Mouse (Mus musculus) forebrain, embryonic 15.5 days (tissue): ENCODE measurements around the gene Gm49359. TPM values are rescaled to one million over a fixed set of nuclear protein-coding genes. Genes with fewer than 3 reads are reported as not detected.
"Not testable (repeated sequence)": the region's sequence is repeated elsewhere in the genome, so short reads cannot be mapped to it uniquely, and the experiment has no call there.

ENCODE experiments used
- ATAC-seq: fragments of 200-750 bp; cut with Nextera tagmentation; replicated peaks from 2 replicates; pipeline ENCODE4 v1.8.0; 2017; ENCODE audit warnings: mild to moderate bottlenecking, moderate TSS enrichment, moderate library complexity
- H3K27ac ChIP-seq: fragments of 300-500 bp; sonication (generic); replicated peaks from 2 replicates; pipeline ENCODE4 v1.5.1; 2015; ENCODE audit warnings: mild to moderate bottlenecking, inconsistent platforms
- H3K27me3 ChIP-seq: fragments of 300-500 bp; sonication (generic); 2 replicates; pipeline ENCODE4 v1.6.1; 2015; ENCODE audit warnings: inconsistent platforms
- H3K36me3 ChIP-seq: fragments of 300-500 bp; sonication (generic); 2 replicates; pipeline ENCODE4 v1.6.1; 2015; ENCODE audit warnings: mild to moderate bottlenecking, inconsistent platforms
- H3K4me1 ChIP-seq: fragments of 300-500 bp; sonication (generic); 2 replicates; pipeline ENCODE4 v1.6.1; 2015; ENCODE audit warnings: inconsistent platforms
- H3K4me2 ChIP-seq: fragments of 300-500 bp; sonication (generic); replicated peaks from 2 replicates; pipeline ENCODE4 v1.6.1; 2015; ENCODE audit warnings: mild to moderate bottlenecking, inconsistent platforms
- H3K4me3 ChIP-seq: fragments of 300-500 bp; sonication (generic); 2 replicates; pipeline ENCODE4 v1.5.1; 2015; ENCODE audit warnings: mild to moderate bottlenecking, inconsistent platforms
- H3K9ac ChIP-seq: fragments of 300-500 bp; sonication (generic); replicated peaks from 2 replicates; pipeline ENCODE4 v1.6.1; 2015; ENCODE audit warnings: mild to moderate bottlenecking, inconsistent platforms
- H3K9me3 ChIP-seq: fragments of 300-500 bp; sonication (generic); 2 replicates; pipeline ENCODE4 v1.6.1; 2016; ENCODE audit warnings: inconsistent platforms
- WGBS: fragments of 180-500 bp; shearing (Covaris S2); methylation state at CpG from one replicate; pipeline ENCODE4 v1.1.7; 2015; ENCODE audit warnings: mixed read lengths; 5-methylcytosine and 5-hydroxymethylcytosine counted together
- microRNA-seq: library from miRNA; unstranded; fragments of <30 nt; microRNA quantifications from one replicate; pipeline ENCODE4, GENCODE M21; 2016
- polyA plus RNA-seq: library from polyadenylated mRNA; unstranded; fragments of >200 nt; fragmentation: Nextera tagmentation; extraction: Ambion mirVana; gene quantifications from 2 replicates; pipeline ENCODE4 v1.2.1, GENCODE M21; 2015

Gm49359 gene
- polyA plus RNA-seq: 16.3 and 18.1 TPM in 2 replicates

DNA sequence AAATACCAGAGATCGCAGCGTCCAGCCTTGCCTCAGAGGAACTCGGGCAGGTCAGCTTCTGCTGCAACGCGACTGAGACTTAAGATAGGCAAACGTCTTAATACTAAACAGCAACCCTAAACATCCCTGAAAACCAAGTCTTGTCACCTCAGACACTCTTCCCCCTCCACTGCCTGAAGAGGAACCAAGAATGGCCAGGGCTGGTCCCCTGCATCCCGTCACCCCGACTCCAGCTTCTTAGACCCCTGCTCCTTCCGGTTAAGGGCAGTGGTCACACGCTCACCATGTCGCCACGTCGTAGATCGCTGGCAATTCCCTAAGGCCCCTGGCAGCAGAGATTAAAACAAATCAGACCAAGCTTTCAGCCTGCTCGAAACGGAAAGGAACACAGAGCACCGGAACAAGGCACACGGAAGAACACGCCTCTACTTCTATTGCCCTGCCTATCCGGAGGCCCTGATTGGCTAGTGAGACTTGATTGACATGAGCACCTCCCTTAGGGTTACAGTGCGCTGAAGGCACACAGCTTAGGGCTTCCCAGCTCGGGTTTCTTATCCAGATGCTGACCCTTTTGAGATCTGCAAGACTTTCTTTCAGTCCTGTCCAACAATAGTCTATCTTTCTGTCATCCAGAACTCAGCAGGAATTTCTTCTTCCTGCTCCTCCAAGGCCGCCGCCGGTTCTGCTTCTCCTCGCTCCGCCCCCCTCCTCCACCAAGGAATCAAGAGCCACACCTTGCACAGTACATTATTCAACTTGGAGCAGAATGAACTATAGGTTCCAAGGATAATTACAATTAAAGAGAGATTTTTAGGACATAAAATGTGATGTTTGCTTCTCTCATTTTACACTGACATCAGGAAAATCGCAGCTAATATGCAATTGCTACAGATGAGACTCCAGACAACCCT, at the start of gene Gm49359:
TSS of gene Gm49359 (minus strand) at position 409 of the 911 bp plus-strand sequence.
- 2% methylated on average over 28 of the region's 28 CpGs for WGBS
- not testable (repeated sequence) for H3K27me3 ChIP-seq, H3K4me1 ChIP-seq, H3K9me3 ChIP-seq
- ATAC-seq: peak; percentile 100
- Histone ChIP-seq H3K27ac (peak within 1 kb of the TSS; percentile 81), H3K9ac (peak within 1 kb of the TSS; percentile 78), H3K4me2 (peak within 1 kb of the TSS; percentile 38), H3K4me3 (peak within 1 kb of the TSS; percentile 65), H3K36me3 (peaks cover 13% of the 10 kb centered on the region)

DNA sequence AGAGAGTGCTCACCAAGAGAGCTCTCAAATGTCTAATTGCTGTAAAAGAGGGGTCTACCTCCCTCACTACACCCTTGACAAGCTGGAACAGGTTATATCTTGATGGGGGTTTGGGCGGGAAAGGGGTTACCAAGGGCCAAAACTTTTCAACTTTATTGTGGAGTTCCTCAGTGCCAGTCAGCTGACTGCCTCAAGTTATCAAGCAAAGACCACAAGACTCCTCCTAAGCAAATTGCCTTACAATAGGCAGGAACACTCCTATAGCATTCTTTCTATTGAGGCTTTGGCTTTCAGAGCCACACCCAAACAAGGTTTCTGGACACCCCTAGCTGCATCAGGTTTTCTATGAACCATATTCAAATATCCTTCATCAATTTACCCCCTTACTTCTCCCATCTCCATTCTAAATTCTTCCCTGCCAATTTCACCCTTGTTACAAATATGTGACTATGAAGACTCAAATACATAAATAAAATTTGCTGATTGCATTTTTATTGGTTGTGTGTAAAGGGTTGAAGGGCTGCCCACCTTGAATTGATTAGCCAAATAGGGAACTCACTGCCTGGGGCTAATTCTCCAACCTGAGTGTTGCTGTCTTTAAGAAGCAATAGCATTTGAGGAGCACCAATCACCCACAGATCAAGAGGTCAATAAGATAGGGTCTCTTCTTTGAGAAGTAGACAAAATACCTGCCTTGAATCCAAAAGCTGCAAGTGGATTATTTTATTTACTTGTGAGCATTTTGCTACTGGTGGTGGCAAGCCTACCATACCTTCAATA, 44.2 kb upstream of the Gm49359 start:
- not testable (repeated sequence) for H3K4me3 ChIP-seq, ATAC-seq
- 95% methylated on average over 1 of the region's 1 CpGs for WGBS

DNA sequence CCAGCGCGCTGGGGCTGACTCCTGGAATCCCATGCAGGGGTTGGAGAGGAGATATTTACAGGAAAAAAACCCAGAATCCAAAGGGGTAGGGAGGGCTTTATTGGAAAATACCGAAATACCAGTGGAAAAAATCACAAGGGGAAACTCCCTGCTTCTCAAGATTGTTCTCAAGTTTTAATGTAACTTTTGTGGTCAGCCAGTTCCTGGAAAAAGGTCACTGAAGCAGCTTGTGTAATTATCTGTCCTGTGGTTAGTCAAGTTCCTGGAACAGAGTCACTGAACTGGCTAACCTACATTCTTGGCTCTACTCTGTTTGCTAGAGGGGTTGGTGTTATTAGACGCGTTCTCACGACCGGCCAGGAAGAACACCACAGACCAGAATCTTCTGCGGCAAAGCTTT, 6.0 kb upstream of the Gm49359 start:
- 95% methylated on average over 8 of the region's 8 CpGs for WGBS
- H3K4me1 ChIP-seq, H3K9ac ChIP-seq, H3K27ac ChIP-seq, H3K9me3 ChIP-seq, ATAC-seq, H3K4me3 ChIP-seq, H3K36me3 ChIP-seq, H3K4me2 ChIP-seq, H3K27me3 ChIP-seq: not testable (repeated sequence)

More for the DNA sequence above, 44.2 kb upstream of the Gm49359 start:
- not testable (repeated sequence) for H3K27ac ChIP-seq, H3K36me3 ChIP-seq, H3K9me3 ChIP-seq, H3K4me2 ChIP-seq, H3K9ac ChIP-seq, H3K4me1 ChIP-seq, H3K27me3 ChIP-seq

DNA sequence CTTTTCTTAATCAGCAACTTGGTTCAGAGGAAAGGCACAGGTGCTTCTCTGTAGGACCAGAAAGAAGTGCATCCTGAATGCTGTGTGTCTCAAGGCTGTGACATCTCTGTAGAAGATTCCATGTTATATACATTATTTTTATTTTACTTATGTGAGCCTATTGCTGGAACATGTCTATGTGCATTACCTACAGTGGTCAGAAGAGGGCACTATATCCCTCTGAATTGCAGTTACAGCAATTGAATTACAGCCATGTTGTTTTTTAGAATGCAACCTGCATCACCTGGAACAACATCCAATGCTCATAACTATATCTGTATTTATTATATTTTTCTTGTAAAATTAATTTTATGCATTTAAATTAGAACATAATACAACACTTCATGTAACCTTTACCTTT, 3.3 kb upstream of the Gm49359 start:
- not testable (repeated sequence) for H3K9ac ChIP-seq, H3K27me3 ChIP-seq, H3K9me3 ChIP-seq, H3K4me2 ChIP-seq, H3K27ac ChIP-seq, H3K36me3 ChIP-seq, H3K4me3 ChIP-seq, ATAC-seq, H3K4me1 ChIP-seq

Small RNA genes within 50 kb of the gene (microRNA-seq; reads per million reads assigned to microRNA genes)
- not detected for gene Gm22256

Other genes starting within 250 kb of the Gm49359 start
- 2.1 and 2.4 TPM in 2 replicates for gene Gm3604, start 83.7 kb downstream of the Gm49359 start, polyA plus RNA-seq
- gene Zfp935, start 91.7 kb upstream of the Gm49359 start, polyA plus RNA-seq: not detected in 2 replicates
- 14.3 and 14.7 TPM in 2 replicates for gene Zfp934, start 104.4 kb upstream of the Gm49359 start, polyA plus RNA-seq
- gene 6720489N17Rik, start 157.3 kb upstream of the Gm49359 start, polyA plus RNA-seq: 9.8 and 12.4 TPM in 2 replicates